Mouse (Mus musculus): ENCODE data around the gene Odf3l1. TPM values are rescaled to one million over a fixed set of nuclear protein-coding genes. Genes with fewer than 3 reads are reported as not detected.

Odf3l1 gene
- polyA plus RNA-seq, 1 experiment: 22.7 TPM

GRCm38 (mm10) chr9:56882283-56882682 lies 17.8 kb upstream of the Odf3l1 start:
- no peak for DNase-seq (ENCODE audit: low read depth)

GRCm38 (mm10) chr9:56881539-56882082 lies 17.1 kb upstream of the Odf3l1 start:
- no peak for DNase-seq (ENCODE audit: low read depth)

GRCm38 (mm10) chr9:56880790-56881189 lies 16.3 kb upstream of the Odf3l1 start:
- no peak for DNase-seq (ENCODE audit: low read depth)

- no peak for DNase-seq (ENCODE audit: low read depth)
Observed at GRCm38 (mm10) chr9:56877284-56877683, 12.8 kb upstream of the Odf3l1 start.

- no peak for DNase-seq (ENCODE audit: low read depth)
Observed at GRCm38 (mm10) chr9:56876784-56877183, 12.3 kb upstream of the Odf3l1 start.

GRCm38 (mm10) chr9:56873097-56873496 lies 8.6 kb upstream of the Odf3l1 start:
- DNase-seq (ENCODE audit: low read depth): no peak

- no peak for DNase-seq (ENCODE audit: low read depth)
Observed at GRCm38 (mm10) chr9:56872105-56872903, 7.8 kb upstream of the Odf3l1 start.

GRCm38 (mm10) chr9:56871191-56871590 lies 6.7 kb upstream of the Odf3l1 start:
- DNase-seq (ENCODE audit: low read depth): no peak

- no peak for DNase-seq (ENCODE audit: low read depth)
Observed at GRCm38 (mm10) chr9:56870778-56871177, 6.3 kb upstream of the Odf3l1 start.

- DNase-seq (ENCODE audit: low read depth): peak; percentile 42
Observed at GRCm38 (mm10) chr9:56869552-56869951, 5.1 kb upstream of the Odf3l1 start.

- DNase-seq (ENCODE audit: low read depth): no peak
Observed at GRCm38 (mm10) chr9:56868292-56868691, 3.8 kb upstream of the Odf3l1 start.

- no peak for DNase-seq (ENCODE audit: low read depth)
Observed at GRCm38 (mm10) chr9:56866430-56866829, 2.0 kb upstream of the Odf3l1 start.

- DNase-seq (ENCODE audit: low read depth): no peak
Observed at GRCm38 (mm10) chr9:56865673-56866400, 1.4 kb upstream of the Odf3l1 start.

- DNase-seq (ENCODE audit: low read depth): no peak
Observed at GRCm38 (mm10) chr9:56864832-56865231, 353 bp upstream of the Odf3l1 start, which contains the start of gene Cspg4. TSS of gene Cspg4 (plus strand) at chr9:56865033.

- no peak for DNase-seq (ENCODE audit: low read depth)
Observed at GRCm38 (mm10) chr9:56862863-56863262, 1.6 kb downstream of the Odf3l1 start.

GRCm38 (mm10) chr9:56860486-56861269 lies 3.8 kb downstream of the Odf3l1 start:
- DNase-seq (ENCODE audit: low read depth): no peak

GRCm38 (mm10) chr9:56860035-56860434 lies 4.4 kb downstream of the Odf3l1 start:
- DNase-seq (ENCODE audit: low read depth): no peak

GRCm38 (mm10) chr9:56857463-56857862 lies 7.0 kb downstream of the Odf3l1 start:
- no peak for DNase-seq (ENCODE audit: low read depth)

GRCm38 (mm10) chr9:56851778-56852177 lies 12.7 kb downstream of the Odf3l1 start:
- DNase-seq (ENCODE audit: low read depth): no peak

GRCm38 (mm10) chr9:56850905-56851252 lies 13.6 kb downstream of the Odf3l1 start:
- no peak for DNase-seq (ENCODE audit: low read depth)

- no peak for DNase-seq (ENCODE audit: low read depth)
Observed at GRCm38 (mm10) chr9:56850128-56850904, 14.2 kb downstream of the Odf3l1 start.

All from gonadal fat pad, adult 2 months (tissue).